Mouse (Mus musculus) adrenal gland, adult 2 months (tissue): ENCODE data around the gene Gm20441. TPM values are rescaled to one million over a fixed set of nuclear protein-coding genes. Genes with fewer than 3 reads are reported as not detected.

Experiments
- polyA plus RNA-seq: library from polyadenylated mRNA; depleted of rRNA; stranded (reverse); fragments of >200 nt; gene quantifications from 2 replicates; pipeline ENCODE4 v1.2.3, GENCODE M21; 2012; rRNA removed
- total RNA-seq, 2 experiments: library from RNA; stranded (reverse); gene quantifications; 2 replicates each; pipeline ENCODE4 v1.2.3; 2021

Gene Gm20441
- total and polyA plus RNA-seq, 3 experiments = not detected

Other genes starting within 250 kb of the Gm20441 start
- under 1 TPM; 0.14 to 0.41 TPM for gene Lrrc75b, start 220.6 kb downstream of the Gm20441 start, total RNA-seq
- 0.17 and 0.30 TPM in 2 replicates for gene Lrrc75b, start 220.6 kb downstream of the Gm20441 start, polyA plus RNA-seq
- not detected for gene Ggt1, start 219.3 kb downstream of the Gm20441 start, total RNA-seq
- gene Ggt1, start 219.3 kb downstream of the Gm20441 start, polyA plus RNA-seq = 0.15 and 0.20 TPM in 2 replicates
- 1 to 10 TPM; 5.4 to 7.1 TPM for gene Ggt5, start 191.6 kb downstream of the Gm20441 start, total RNA-seq
- gene Ggt5, start 191.6 kb downstream of the Gm20441 start, polyA plus RNA-seq = 52.7 and 56.5 TPM in 2 replicates
- 10 to 100 TPM; 10.7 to 13.5 TPM for gene Susd2, start 136.9 kb downstream of the Gm20441 start, total RNA-seq
- gene Susd2, start 136.9 kb downstream of the Gm20441 start, polyA plus RNA-seq = 23.3 and 31.3 TPM in 2 replicates
- 10 to 100 TPM; 24.2 to 31.9 TPM for gene Cabin1, start 16.6 kb downstream of the Gm20441 start, total RNA-seq
- gene Cabin1, start 16.6 kb downstream of the Gm20441 start, polyA plus RNA-seq = 38.4 and 42.6 TPM in 2 replicates
- gene Ddt, start 7.5 kb downstream of the Gm20441 start, total RNA-seq = 100 to 1,000 TPM; 177 to 205 TPM
- gene Ddt, start 7.5 kb downstream of the Gm20441 start, polyA plus RNA-seq = 240 and 255 TPM in 2 replicates
- 10 to 100 TPM; 16.9 to 28.9 TPM for gene Gstt3, start 460 bp upstream of the Gm20441 start, total RNA-seq
- gene Gstt3, start 460 bp upstream of the Gm20441 start, polyA plus RNA-seq = 14.6 and 17.2 TPM in 2 replicates
- gene Gstt1, start 17.6 kb upstream of the Gm20441 start, total RNA-seq = 10 to 100 TPM; 52.0 to 64.8 TPM
- 50.9 and 61.2 TPM in 2 replicates for gene Gstt1, start 17.6 kb upstream of the Gm20441 start, polyA plus RNA-seq
- gene Gstt4, start 41.6 kb upstream of the Gm20441 start, total RNA-seq = not detected
- gene Gstt4, start 41.6 kb upstream of the Gm20441 start, polyA plus RNA-seq = not detected in 2 replicates
- gene Gstt2, start 56.5 kb upstream of the Gm20441 start, total RNA-seq = 10 to 100 TPM; 32.9 to 36.6 TPM
- 136 and 153 TPM in 2 replicates for gene Gstt2, start 56.5 kb upstream of the Gm20441 start, polyA plus RNA-seq
- gene Mif, start 79.3 kb upstream of the Gm20441 start, total RNA-seq = 100 to 1,000 TPM; 268 to 376 TPM
- gene Mif, start 79.3 kb upstream of the Gm20441 start, polyA plus RNA-seq = 1,719 and 1,732 TPM in 2 replicates
- gene Derl3, start 112.5 kb upstream of the Gm20441 start, total RNA-seq = 1 to 10 TPM; 2.1 to 3.9 TPM
- 5.4 and 6.0 TPM in 2 replicates for gene Derl3, start 112.5 kb upstream of the Gm20441 start, polyA plus RNA-seq
- 10 to 100 TPM; 77.6 to 87.4 TPM for gene Smarcb1, start 140.7 kb upstream of the Gm20441 start, total RNA-seq
- 103 and 115 TPM in 2 replicates for gene Smarcb1, start 140.7 kb upstream of the Gm20441 start, polyA plus RNA-seq
- 1,000 to 10,000 TPM; 1,273 to 1,367 TPM for gene Chchd10, start 152.2 kb upstream of the Gm20441 start, total RNA-seq
- gene Chchd10, start 152.2 kb upstream of the Gm20441 start, polyA plus RNA-seq = 4,822 and 7,346 TPM in 2 replicates
- 10 to 100 TPM in 1 of 2 experiments, 1 to 10 TPM in 1; 5.1 to 14.8 TPM for gene Mmp11, start 155.5 kb upstream of the Gm20441 start, total RNA-seq
- 26.7 and 48.0 TPM in 2 replicates for gene Mmp11, start 155.5 kb upstream of the Gm20441 start, polyA plus RNA-seq
- gene Gm867, start 159.7 kb upstream of the Gm20441 start, total RNA-seq = 1 to 10 TPM; 2.2 to 4.0 TPM
- gene Gm867, start 159.7 kb upstream of the Gm20441 start, polyA plus RNA-seq = 0.93 and 1.9 TPM in 2 replicates
- not detected for gene Vpreb3, start 162.1 kb upstream of the Gm20441 start, total RNA-seq
- gene Vpreb3, start 162.1 kb upstream of the Gm20441 start, polyA plus RNA-seq = 1.1 and 2.0 TPM in 2 replicates
- not detected for gene Gm5134, start 173.6 kb upstream of the Gm20441 start, total RNA-seq
- 0.03 and 0.11 TPM in 2 replicates for gene Gm5134, start 173.6 kb upstream of the Gm20441 start, polyA plus RNA-seq